Mouse (Mus musculus): ENCODE results near the gene Ccno. TPM values are rescaled to one million over a fixed set of nuclear protein-coding genes. Genes with fewer than 3 reads are reported as not detected.

Gene Ccno
- polyA plus RNA-seq, 1 experiment from 2014 or later, result 15.3 TPM

MicroRNA genes within 50 kb of the gene (microRNA counts, 519-probe panel; counts per million panel counts)
- microRNA mmu-miR-449a, result 4,456 counts per million, percentile 91 among the panel's probes with 10 or more counts
- not detected for microRNA mmu-miR-449b
- microRNA mmu-miR-449c, result not detected

Small RNA genes lying within 50 kb of the gene (microRNA-seq; reads per million reads assigned to microRNA genes)
- gene Mir449a (18,366 reads per million, percentile 97 among the genes with 10 or more reads in this experiment), gene Mir449b (26.9 reads per million, percentile 35 among the genes with 10 or more reads in this experiment), gene Mir449c (29.2 reads per million, percentile 37 among the genes with 10 or more reads in this experiment)

Other genes starting within 250 kb of the Ccno start
- 81.5 and 90.8 TPM in 2 replicates for gene Plpp1, start 187.0 kb upstream of the Ccno start, polyA plus RNA-seq (2015; fragmentation: Nextera tagmentation; extraction: Ambion mirVana)
- gene Mtrex, start 60.4 kb upstream of the Ccno start, polyA plus RNA-seq (2015; fragmentation: Nextera tagmentation; extraction: Ambion mirVana), result 63.7 and 67.0 TPM in 2 replicates
- 14.3 and 17.8 TPM in 2 replicates for gene Dhx29, start 60.3 kb upstream of the Ccno start, polyA plus RNA-seq (2015; fragmentation: Nextera tagmentation; extraction: Ambion mirVana)
- gene Mcidas, start 6.0 kb downstream of the Ccno start, polyA plus RNA-seq (2015; fragmentation: Nextera tagmentation; extraction: Ambion mirVana), result 9.3 and 9.9 TPM in 2 replicates
- 4.6 and 5.4 TPM in 2 replicates for gene Cdc20b, start 47.3 kb downstream of the Ccno start, polyA plus RNA-seq (2015; fragmentation: Nextera tagmentation; extraction: Ambion mirVana)
- 169 and 172 TPM in 2 replicates for gene Gpx8, start 58.6 kb downstream of the Ccno start, polyA plus RNA-seq (2015; fragmentation: Nextera tagmentation; extraction: Ambion mirVana)
- 5.6 and 17.4 TPM in 2 replicates for gene Gzma, start 113.2 kb downstream of the Ccno start, polyA plus RNA-seq (2015; fragmentation: Nextera tagmentation; extraction: Ambion mirVana)
- 1.6 and 2.1 TPM in 2 replicates for gene Esm1, start 221.9 kb downstream of the Ccno start, polyA plus RNA-seq (2015; fragmentation: Nextera tagmentation; extraction: Ambion mirVana)
- gene Gzmk, start 238.1 kb downstream of the Ccno start, polyA plus RNA-seq (2015; fragmentation: Nextera tagmentation; extraction: Ambion mirVana), result not detected in 2 replicates